Mouse (Mus musculus): ENCODE results near the gene Gtf3c5. TPM values are rescaled to one million over a fixed set of nuclear protein-coding genes. Genes with fewer than 3 reads are reported as not detected.

The Gtf3c5 gene
- polyA plus RNA-seq, 1 experiment from 2014 or later, result 47.7 TPM

GRCm38 (mm10) chr2:28591479-28591878 is 7.9 kb upstream of the Gtf3c5 start:
- no peak overlapping the region for H3K27ac ChIP-seq (replicated peaks)
- ATAC-seq (ENCODE audit: insufficient number of reproducible peaks, low FRiP score, low TSS enrichment, low read depth), result peak; percentile 24; the same call in 1 of the 2 replicates
- WGBS, result 64% methylated on average over 2 of the region's 2 CpGs
- H3K9me3 ChIP-seq (replicated peaks), result no peaks in the 10 kb centered on the region
- no peak overlapping the region for H3K9ac ChIP-seq
- H3K27me3 ChIP-seq, result 0 out of 2 replicates have a peak, but pooled peaks cover 9% of the 10 kb centered on the region
- H3K4me1 ChIP-seq, result no peaks in the 10 kb centered on the region
- H3K4me2 ChIP-seq (replicated peaks), result no peak overlapping the region
- H3K4me3 ChIP-seq (replicated peaks), result no peak overlapping the region
- no peaks in the 10 kb centered on the region for H3K36me3 ChIP-seq

DNA sequence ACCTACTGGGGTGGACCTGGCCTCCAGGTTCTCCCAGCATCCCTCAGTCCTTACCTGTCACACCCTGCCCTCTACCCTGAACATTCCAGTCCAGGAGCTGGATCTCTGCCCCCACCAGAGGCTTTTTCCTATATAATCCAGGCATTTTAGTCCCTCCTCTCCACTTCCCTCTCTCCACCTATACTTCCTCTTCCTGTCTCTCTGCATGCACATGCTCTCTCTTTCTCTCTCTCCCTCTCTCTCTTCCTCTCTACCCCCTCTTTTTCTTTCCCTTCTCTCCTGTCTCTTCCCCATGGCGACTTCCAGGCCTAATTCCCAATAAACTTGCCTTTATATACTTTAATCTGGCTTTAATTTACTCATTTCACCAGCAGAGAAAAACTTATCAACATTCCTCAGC is 5.0 kb upstream of the Gtf3c5 start:
- H3K27ac ChIP-seq (replicated peaks), result no peak overlapping the region
- H3K4me2 ChIP-seq (replicated peaks), result no peak overlapping the region

GRCm38 (mm10) chr2:28585730-28586129 is 2.2 kb upstream of the Gtf3c5 start:
- Histone ChIP-seq H3K9ac (no peak overlapping the region), H3K36me3 (peaks cover 5% of the 10 kb centered on the region; the same call in 1 of the 2 replicates), H3K27ac (replicated peaks) (no peak overlapping the region), H3K4me1 (peaks cover 21% of the 10 kb centered on the region), H3K4me2 (replicated peaks) (no peak overlapping the region), H3K27me3 (no peaks in the 10 kb centered on the region), H3K9me3 (replicated peaks) (no peaks in the 10 kb centered on the region), H3K4me3 (replicated peaks) (no peak overlapping the region)
- no peak for ATAC-seq (ENCODE audit: insufficient number of reproducible peaks, low FRiP score, low TSS enrichment, low read depth)
- 40% methylated on average over 2 of the region's 2 CpGs for WGBS

More for the DNA sequence above, 5.0 kb upstream of the Gtf3c5 start:
- H3K27me3 ChIP-seq, result 0 out of 2 replicates have a peak, but pooled peaks cover 6% of the 10 kb centered on the region
- no peaks in the 10 kb centered on the region for H3K36me3 ChIP-seq
- no peak for ATAC-seq (ENCODE audit: insufficient number of reproducible peaks, low FRiP score, low TSS enrichment, low read depth)
- no peaks in the 10 kb centered on the region for H3K9me3 ChIP-seq (replicated peaks)
- 17% methylated on average over 1 of the region's 1 CpGs for WGBS
- peaks cover 2% of the 10 kb centered on the region; the same call in 1 of the 2 replicates for H3K4me1 ChIP-seq
- H3K4me3 ChIP-seq (replicated peaks), result no peak overlapping the region
- no peak overlapping the region for H3K9ac ChIP-seq

DNA sequence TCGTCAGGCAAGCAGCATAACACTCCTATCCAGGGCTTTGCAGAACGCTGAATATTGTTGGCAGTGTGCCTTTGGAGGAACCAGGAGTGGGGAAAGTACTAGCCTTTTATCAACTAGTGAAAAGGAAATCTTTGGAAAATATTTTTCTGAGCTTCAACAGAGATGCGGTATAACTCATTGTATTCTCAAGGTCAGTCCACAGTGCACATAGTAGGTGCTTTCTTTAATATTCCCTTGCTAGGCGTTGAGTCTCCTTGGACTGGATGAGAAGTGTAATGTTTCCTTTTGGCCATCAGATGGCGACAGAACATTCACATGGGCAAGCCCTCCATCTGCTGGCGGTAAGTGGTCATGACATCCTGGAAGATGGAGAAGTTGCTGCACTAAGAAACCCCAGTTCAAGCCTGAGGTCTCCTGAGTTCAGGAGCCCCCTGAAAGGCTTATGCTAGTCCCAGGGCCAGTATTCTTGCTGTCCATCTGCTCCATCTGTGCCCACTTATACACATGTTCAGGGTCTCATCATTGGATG is 1.6 kb upstream of the Gtf3c5 start:
- Histone ChIP-seq H3K4me2 (replicated peaks) (no peak overlapping the region), H3K4me1 (peaks cover 21% of the 10 kb centered on the region), H3K27me3 (no peaks in the 10 kb centered on the region), H3K4me3 (replicated peaks) (no peak overlapping the region), H3K9me3 (replicated peaks) (no peaks in the 10 kb centered on the region), H3K36me3 (peaks cover 10% of the 10 kb centered on the region; the same call in 1 of the 2 replicates), H3K9ac (no peak overlapping the region), H3K27ac (replicated peaks) (no peak overlapping the region)
- no peak for ATAC-seq (ENCODE audit: insufficient number of reproducible peaks, low FRiP score, low TSS enrichment, low read depth)
- 15% methylated on average over 6 of the region's 6 CpGs for WGBS

GRCm38 (mm10) chr2:28582647-28583353 is 751 bp downstream of the Gtf3c5 start:
- peak overlapping the region; percentile 63 for H3K4me2 ChIP-seq (replicated peaks)
- peak overlapping the region; percentile 69 for H3K9ac ChIP-seq
- ATAC-seq (ENCODE audit: insufficient number of reproducible peaks, low FRiP score, low TSS enrichment, low read depth), result peak; percentile 93
- peaks cover 31% of the 10 kb centered on the region for H3K36me3 ChIP-seq
- peaks cover 31% of the 10 kb centered on the region for H3K4me1 ChIP-seq
- H3K9me3 ChIP-seq (replicated peaks), result no peaks in the 10 kb centered on the region
- H3K4me3 ChIP-seq (replicated peaks), result peak overlapping the region; percentile 77
- H3K27me3 ChIP-seq, result no peaks in the 10 kb centered on the region
- under 1% methylated on average over 56 of the region's 56 CpGs for WGBS
- H3K27ac ChIP-seq (replicated peaks), result peak overlapping the region; percentile 97

DNA sequence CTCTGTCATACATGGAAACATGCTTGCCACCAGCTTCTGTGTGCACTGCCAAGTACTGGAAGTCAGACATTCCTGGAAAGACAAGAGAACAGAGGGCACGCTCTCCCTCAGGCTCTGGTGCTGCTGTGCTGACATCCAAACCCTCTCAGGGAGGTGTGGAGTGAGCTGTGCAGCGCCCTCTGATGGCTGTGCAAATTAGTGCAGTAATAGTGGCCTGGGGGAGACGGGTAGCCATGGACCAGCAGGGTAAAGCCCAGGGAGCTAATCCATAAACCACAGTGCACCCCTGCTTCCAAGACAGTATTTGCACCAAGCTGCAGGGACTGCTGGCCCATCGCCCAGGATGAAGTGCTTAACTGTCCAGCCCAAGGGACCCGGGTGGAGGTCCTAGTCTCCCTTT is 5.5 kb downstream of the Gtf3c5 start:
- peaks cover 72% of the 10 kb centered on the region for H3K36me3 ChIP-seq
- H3K9me3 ChIP-seq (replicated peaks), result no peaks in the 10 kb centered on the region
- 58% methylated on average over 5 of the region's 5 CpGs for whole genome bisulfite sequencing
- no peaks in the 10 kb centered on the region for H3K27me3 ChIP-seq
- H3K4me2 ChIP-seq (replicated peaks), result no peak overlapping the region
- ATAC-seq (ENCODE audit: insufficient number of reproducible peaks, low FRiP score, low TSS enrichment, low read depth), result no peak
- peak overlapping the region; percentile 52; the same call in 1 of the 2 replicates for H3K27ac ChIP-seq (replicated peaks)
- H3K9ac ChIP-seq, result no peak overlapping the region
- no peak overlapping the region for H3K4me3 ChIP-seq (replicated peaks)
- peaks cover 30% of the 10 kb centered on the region for H3K4me1 ChIP-seq

GRCm38 (mm10) chr2:28576815-28577214 is 6.7 kb downstream of the Gtf3c5 start:
- peaks cover 84% of the 10 kb centered on the region for H3K36me3 ChIP-seq
- peak overlapping the region; percentile 52; the same call in 1 of the 2 replicates for H3K27ac ChIP-seq (replicated peaks)
- no peak overlapping the region for H3K4me2 ChIP-seq (replicated peaks)
- WGBS, result 70% methylated on average over 3 of the region's 3 CpGs
- no peaks in the 10 kb centered on the region for H3K27me3 ChIP-seq
- no peak; the same call in 1 of the 2 replicates for ATAC-seq (ENCODE audit: insufficient number of reproducible peaks, low FRiP score, low TSS enrichment, low read depth)
- H3K9me3 ChIP-seq (replicated peaks), result no peaks in the 10 kb centered on the region
- no peak overlapping the region for H3K4me3 ChIP-seq (replicated peaks)
- peaks cover 24% of the 10 kb centered on the region for H3K4me1 ChIP-seq
- H3K9ac ChIP-seq, result no peak overlapping the region

DNA sequence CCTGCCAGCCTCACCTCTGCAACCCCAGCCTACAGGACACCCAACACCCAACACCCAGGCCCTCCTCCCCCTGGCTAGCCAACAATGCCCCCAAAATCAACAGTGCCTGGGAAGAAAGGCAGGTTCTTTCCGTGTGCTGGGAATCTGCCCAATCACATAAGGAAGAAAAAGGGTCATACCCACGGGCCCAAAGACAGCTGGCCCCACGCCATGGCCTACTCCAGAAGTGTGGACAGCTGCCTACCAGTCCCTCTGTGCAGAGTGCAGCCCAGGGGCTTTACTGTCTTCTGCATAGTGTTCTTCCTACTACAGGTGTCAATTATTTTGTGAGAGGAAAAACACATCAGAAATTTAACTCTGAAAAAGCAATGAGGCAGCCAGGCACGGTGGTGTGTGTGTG is 8.2 kb downstream of the Gtf3c5 start:
- no peaks in the 10 kb centered on the region for H3K27me3 ChIP-seq
- ATAC-seq (ENCODE audit: insufficient number of reproducible peaks, low FRiP score, low TSS enrichment, low read depth), result no peak
- no peaks in the 10 kb centered on the region for H3K9me3 ChIP-seq (replicated peaks)
- H3K36me3 ChIP-seq, result peaks cover 89% of the 10 kb centered on the region
- 65% methylated on average over 4 of the region's 4 CpGs for WGBS
- H3K27ac ChIP-seq (replicated peaks), result no peak overlapping the region
- peaks cover 17% of the 10 kb centered on the region for H3K4me1 ChIP-seq
- no peak overlapping the region for H3K4me3 ChIP-seq (replicated peaks)
- H3K4me2 ChIP-seq (replicated peaks), result no peak overlapping the region
- H3K9ac ChIP-seq, result no peak overlapping the region

- Histone ChIP-seq H3K27ac (replicated peaks) (peak overlapping the region; percentile 51; the same call in 1 of the 2 replicates), H3K4me3 (replicated peaks) (no peak overlapping the region), H3K9ac (no peak overlapping the region), H3K27me3 (no peaks in the 10 kb centered on the region), H3K4me1 (peaks cover 16% of the 10 kb centered on the region; the same call in 1 of the 2 replicates), H3K36me3 (peaks cover 93% of the 10 kb centered on the region), H3K4me2 (replicated peaks) (no peak overlapping the region), H3K9me3 (replicated peaks) (no peaks in the 10 kb centered on the region)
- 49% methylated on average over 2 of the region's 3 CpGs for WGBS
- peak; percentile 73 for ATAC-seq (ENCODE audit: insufficient number of reproducible peaks, low FRiP score, low TSS enrichment, low read depth)
Observed at GRCm38 (mm10) chr2:28569903-28570302, 13.6 kb downstream of the Gtf3c5 start.

DNA sequence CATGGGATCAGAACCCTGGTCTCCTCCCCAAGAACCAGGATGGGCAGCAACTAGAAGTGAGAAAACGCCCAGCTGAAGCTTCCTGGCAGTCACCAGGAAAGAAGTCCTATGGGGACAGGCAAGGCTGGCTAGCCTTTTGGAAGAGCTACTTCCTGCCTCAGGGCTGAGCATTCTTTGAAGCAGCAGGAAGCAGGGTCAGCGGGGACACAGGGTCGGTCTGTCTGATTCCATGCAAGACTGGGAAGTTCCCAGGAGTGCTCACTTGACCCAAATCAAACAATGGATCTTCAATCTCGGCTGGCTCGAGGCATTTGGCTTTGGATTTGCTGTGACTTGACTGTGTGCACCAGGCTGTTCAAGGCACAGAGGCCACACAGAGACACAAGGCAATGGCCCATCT is 17.0 kb downstream of the Gtf3c5 start:
- ATAC-seq (ENCODE audit: insufficient number of reproducible peaks, low FRiP score, low TSS enrichment, low read depth), result no peak
- no peak overlapping the region for H3K4me2 ChIP-seq (replicated peaks)
- no peaks in the 10 kb centered on the region for H3K27me3 ChIP-seq
- H3K4me3 ChIP-seq (replicated peaks), result no peak overlapping the region
- H3K9me3 ChIP-seq (replicated peaks), result no peaks in the 10 kb centered on the region
- H3K36me3 ChIP-seq, result peaks cover 63% of the 10 kb centered on the region
- H3K9ac ChIP-seq, result no peak overlapping the region
- H3K27ac ChIP-seq (replicated peaks), result no peak overlapping the region
- WGBS, result 43% methylated on average over 5 of the region's 5 CpGs
- peaks cover 23% of the 10 kb centered on the region for H3K4me1 ChIP-seq

GRCm38 (mm10) chr2:28564380-28564779 is 19.2 kb downstream of the Gtf3c5 start:
- no peaks in the 10 kb centered on the region for H3K27me3 ChIP-seq
- H3K27ac ChIP-seq (replicated peaks), result no peak overlapping the region
- no peak overlapping the region for H3K4me2 ChIP-seq (replicated peaks)
- WGBS, result 87% methylated on average over 4 of the region's 4 CpGs
- peaks cover 15% of the 10 kb centered on the region for H3K4me1 ChIP-seq
- H3K9me3 ChIP-seq (replicated peaks), result no peaks in the 10 kb centered on the region
- ATAC-seq (ENCODE audit: insufficient number of reproducible peaks, low FRiP score, low TSS enrichment, low read depth), result no peak
- H3K9ac ChIP-seq, result no peak overlapping the region
- H3K4me3 ChIP-seq (replicated peaks), result no peak overlapping the region
- peaks cover 44% of the 10 kb centered on the region for H3K36me3 ChIP-seq
